Mouse (Mus musculus): Measurements from ENCODE around the gene Foxi3. TPM values are rescaled to one million over a fixed set of nuclear protein-coding genes. Genes with fewer than 3 reads are reported as not detected.
A peak's percentile ranks its signal among the peaks of the same experiment; 100 is the strongest.

The Foxi3 gene
- polyA plus RNA-seq (2015; fragmentation: Nextera tagmentation; extraction: Ambion mirVana) = not detected in 2 replicates

DNA sequence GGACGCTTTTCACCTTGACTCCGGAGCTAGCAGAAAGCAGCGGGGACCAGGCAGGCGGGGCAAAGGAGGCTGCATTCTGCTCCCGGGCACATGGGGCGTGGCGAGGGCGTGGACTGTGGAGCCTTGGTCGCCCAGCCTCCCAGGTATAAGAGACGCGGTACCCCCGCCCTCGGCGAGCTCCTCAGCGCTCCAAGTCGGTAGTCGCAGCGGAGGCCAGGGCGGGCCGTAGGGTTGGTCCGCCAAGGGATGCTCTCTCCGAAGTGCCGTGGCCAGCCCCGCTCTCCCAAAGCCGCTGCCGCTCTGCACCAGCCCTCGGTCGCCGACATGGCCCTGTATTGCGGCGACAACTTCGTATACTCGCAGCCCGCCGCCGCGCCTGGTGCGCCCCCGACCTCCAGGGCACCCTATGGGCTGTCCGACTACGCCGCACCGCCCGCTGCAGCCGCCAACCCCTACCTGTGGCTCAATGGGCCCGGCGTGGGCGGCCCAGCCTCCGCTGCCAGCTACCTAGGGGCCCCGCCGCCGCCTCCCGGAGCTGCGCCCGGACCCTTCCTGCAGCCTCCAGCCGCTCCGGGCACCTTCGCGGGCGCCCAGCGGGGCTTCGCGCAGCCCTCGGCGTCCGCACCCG, at the start of gene Foxi3:
Gene Foxi3 (plus strand): TSS at position 247 of the 628 bp plus-strand sequence.
- Histone ChIP-seq H3K36me3 (no peaks in the 10 kb centered on the region), H3K9ac (peak within 1 kb of the TSS; percentile 23), H3K27ac (replicated peaks) (no peak within 1 kb of the TSS), H3K4me2 (peak within 1 kb of the TSS; percentile 80), H3K9me3 (no peaks in the 10 kb centered on the region), H3K27me3 (peaks cover 66% of the 10 kb centered on the region), H3K4me3 (peak within 1 kb of the TSS; percentile 40), H3K4me1 (replicated peaks) (peaks cover 13% of the 10 kb centered on the region)
- under 1% methylated on average over 55 of the region's 67 CpGs for WGBS
- ATAC-seq (ENCODE audit: low FRiP score, low read depth) = peak; percentile 71

DNA sequence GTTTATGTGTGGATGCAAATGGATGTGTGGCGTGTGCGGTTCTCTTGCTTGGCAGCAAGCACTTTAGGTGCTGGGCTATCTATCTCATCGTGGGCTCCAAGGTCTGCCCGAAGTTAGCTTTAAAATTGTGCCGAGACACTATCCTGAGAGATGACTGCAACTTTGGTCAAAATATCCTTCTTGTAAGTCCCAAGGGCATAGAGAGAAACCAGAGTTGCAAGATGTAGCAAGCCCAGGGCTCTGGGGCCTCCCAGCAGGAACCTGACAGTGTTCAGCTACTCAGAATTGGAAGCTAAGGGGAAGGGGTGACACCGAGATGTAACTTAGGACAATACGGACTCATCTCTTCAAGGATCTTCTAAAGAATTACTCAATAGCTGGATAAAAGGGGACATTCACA, 46.8 kb upstream of the Foxi3 start:
- H3K9ac ChIP-seq = no peak overlapping the region
- no peak for ATAC-seq (ENCODE audit: low FRiP score, low read depth)
- no peak overlapping the region for H3K4me3 ChIP-seq
- H3K27ac ChIP-seq (replicated peaks) = no peak overlapping the region
- H3K4me2 ChIP-seq = no peak overlapping the region
- WGBS = 88% methylated on average over 7 of the region's 7 CpGs
- no peaks in the 10 kb centered on the region for H3K27me3 ChIP-seq
- no peaks in the 10 kb centered on the region for H3K4me1 ChIP-seq (replicated peaks)
- H3K9me3 ChIP-seq = no peaks in the 10 kb centered on the region
- H3K36me3 ChIP-seq = peaks cover 13% of the 10 kb centered on the region

DNA sequence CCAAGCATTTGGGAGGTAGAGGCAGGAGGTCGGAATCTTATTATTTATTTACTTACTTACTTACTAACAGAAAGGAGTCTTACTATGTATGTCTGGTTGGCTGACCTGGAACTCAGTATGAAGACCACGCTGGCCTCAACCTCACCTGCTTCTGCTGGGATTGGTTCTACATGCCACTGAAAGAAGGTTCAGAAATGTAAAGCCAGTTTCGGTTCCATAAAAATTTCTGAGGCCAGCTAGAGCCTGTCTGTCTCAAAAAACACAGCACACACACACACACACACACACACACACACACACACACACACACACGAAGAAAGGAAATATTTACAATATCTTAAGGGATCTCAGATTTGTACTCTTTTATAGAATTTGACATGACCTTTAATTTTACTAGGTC, 46.0 kb upstream of the Foxi3 start:
- Histone ChIP-seq H3K9ac (no peak overlapping the region), H3K4me1 (replicated peaks) (no peaks in the 10 kb centered on the region)
- no peak for ATAC-seq (ENCODE audit: low FRiP score, low read depth)

DNA sequence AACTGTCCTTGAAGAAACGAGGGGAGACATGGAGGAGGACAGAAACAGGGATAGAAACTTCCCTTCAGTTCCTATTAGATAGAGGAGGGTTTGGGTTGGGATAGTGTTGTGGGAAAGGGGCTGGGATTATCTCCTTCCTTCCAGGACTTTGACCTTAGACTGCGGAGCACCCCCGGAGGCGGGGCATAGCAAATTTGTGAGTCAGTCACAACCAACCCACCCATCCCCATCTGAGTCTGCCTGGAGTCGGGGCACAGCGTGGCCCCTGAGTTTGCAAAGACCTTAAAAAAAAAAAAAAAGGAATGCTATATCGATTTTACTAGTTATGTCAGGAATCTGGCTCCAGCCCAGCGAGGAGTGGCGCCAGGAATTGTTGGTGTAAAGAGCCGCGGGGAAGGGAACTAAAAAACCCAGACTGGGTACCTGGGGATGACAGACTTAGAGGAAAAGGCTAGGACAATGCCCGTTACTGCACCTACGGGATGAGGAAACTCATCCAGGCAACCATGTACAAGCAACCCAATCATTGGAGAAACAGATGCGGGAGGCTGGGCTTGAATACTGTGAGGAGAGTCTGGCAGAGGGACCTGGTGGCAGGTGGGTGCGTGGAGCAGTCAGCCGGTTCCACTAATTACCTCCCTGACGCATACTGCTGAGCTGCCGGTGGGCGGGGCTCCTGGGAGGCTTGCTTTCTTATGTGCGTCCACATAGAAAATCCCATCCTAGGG, 44.5 kb upstream of the Foxi3 start:
- no peaks in the 10 kb centered on the region for H3K27me3 ChIP-seq
- peak overlapping the region; percentile 16 for H3K4me3 ChIP-seq
- 17% methylated on average over 20 of the region's 20 CpGs for WGBS
- no peak overlapping the region for H3K9ac ChIP-seq
- no peaks in the 10 kb centered on the region for H3K4me1 ChIP-seq (replicated peaks)
- no peaks in the 10 kb centered on the region for H3K9me3 ChIP-seq
- peak overlapping the region; percentile 50 for H3K4me2 ChIP-seq
- no peak overlapping the region for H3K27ac ChIP-seq (replicated peaks)
- H3K36me3 ChIP-seq = no peaks in the 10 kb centered on the region
- peak; percentile 70 for ATAC-seq (ENCODE audit: low FRiP score, low read depth)

More for the DNA sequence above, 46.0 kb upstream of the Foxi3 start:
- peaks cover 9% of the 10 kb centered on the region for H3K36me3 ChIP-seq
- no peak overlapping the region for H3K4me2 ChIP-seq
- H3K27me3 ChIP-seq = no peaks in the 10 kb centered on the region
- H3K4me3 ChIP-seq = no peak overlapping the region
- H3K27ac ChIP-seq (replicated peaks) = no peak overlapping the region
- H3K9me3 ChIP-seq = no peaks in the 10 kb centered on the region
- 79% methylated on average over 4 of the region's 4 CpGs for WGBS

DNA sequence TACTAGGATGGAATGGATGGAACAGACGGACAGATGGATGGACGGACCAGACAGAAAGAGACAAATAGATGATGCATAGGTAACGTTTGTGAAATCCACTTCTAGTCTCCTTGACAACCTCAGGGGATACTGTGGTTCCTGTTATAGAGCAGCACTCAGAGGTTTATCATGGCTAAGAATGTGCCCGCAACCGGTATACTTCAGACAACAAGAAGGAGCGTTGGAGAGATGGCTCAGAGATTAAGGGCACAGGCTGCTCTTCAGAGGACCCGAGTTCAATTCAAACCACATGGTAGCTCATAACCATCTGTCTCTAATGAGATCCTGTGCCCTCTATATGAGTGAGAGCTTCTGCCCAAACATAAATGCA, 44.0 kb upstream of the Foxi3 start:
- Histone ChIP-seq H3K9ac (no peak overlapping the region), H3K9me3 (no peaks in the 10 kb centered on the region), H3K36me3 (no peaks in the 10 kb centered on the region), H3K4me1 (replicated peaks) (no peaks in the 10 kb centered on the region), H3K27ac (replicated peaks) (no peak overlapping the region), H3K27me3 (no peaks in the 10 kb centered on the region), H3K4me2 (peak overlapping the region; percentile 50), H3K4me3 (peak overlapping the region; percentile 16; the same call in 1 of the 2 replicates)
- 66% methylated on average over 7 of the region's 7 CpGs for WGBS
- no peak; the same call in 1 of the 2 replicates for ATAC-seq (ENCODE audit: low FRiP score, low read depth)

DNA sequence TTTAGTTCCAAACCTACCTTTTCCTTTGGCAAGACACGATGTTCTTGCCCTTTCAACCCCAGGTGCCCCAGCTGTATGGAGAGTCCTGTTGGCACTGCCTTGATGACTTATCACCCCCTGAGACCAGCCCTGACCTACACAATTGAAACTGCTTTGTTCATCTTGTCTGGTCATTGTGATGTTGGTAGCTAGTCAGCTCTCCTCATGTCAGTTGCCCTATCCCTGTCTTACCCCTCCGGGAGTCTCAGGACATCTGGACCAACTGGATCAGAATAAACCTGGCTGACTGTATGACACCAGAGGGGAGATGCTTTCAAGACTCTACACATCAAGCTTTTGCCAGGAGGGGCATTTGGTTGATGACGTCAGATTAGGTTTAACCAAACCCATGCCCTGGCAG, 37.5 kb upstream of the Foxi3 start, which contains the start of gene Tex37:
Gene Tex37 (minus strand): TSS at position 101 of the 400 bp plus-strand sequence.
- ATAC-seq (ENCODE audit: low FRiP score, low read depth) = no peak
- Histone ChIP-seq H3K4me1 (replicated peaks) (peaks cover 9% of the 10 kb centered on the region), H3K27ac (replicated peaks) (no peak within 1 kb of the TSS), H3K9ac (no peak within 1 kb of the TSS), H3K9me3 (no peaks in the 10 kb centered on the region), H3K4me2 (no peak within 1 kb of the TSS), H3K4me3 (no peak within 1 kb of the TSS), H3K36me3 (no peaks in the 10 kb centered on the region), H3K27me3 (no peaks in the 10 kb centered on the region)
- WGBS = 84% methylated on average over 3 of the region's 3 CpGs

DNA sequence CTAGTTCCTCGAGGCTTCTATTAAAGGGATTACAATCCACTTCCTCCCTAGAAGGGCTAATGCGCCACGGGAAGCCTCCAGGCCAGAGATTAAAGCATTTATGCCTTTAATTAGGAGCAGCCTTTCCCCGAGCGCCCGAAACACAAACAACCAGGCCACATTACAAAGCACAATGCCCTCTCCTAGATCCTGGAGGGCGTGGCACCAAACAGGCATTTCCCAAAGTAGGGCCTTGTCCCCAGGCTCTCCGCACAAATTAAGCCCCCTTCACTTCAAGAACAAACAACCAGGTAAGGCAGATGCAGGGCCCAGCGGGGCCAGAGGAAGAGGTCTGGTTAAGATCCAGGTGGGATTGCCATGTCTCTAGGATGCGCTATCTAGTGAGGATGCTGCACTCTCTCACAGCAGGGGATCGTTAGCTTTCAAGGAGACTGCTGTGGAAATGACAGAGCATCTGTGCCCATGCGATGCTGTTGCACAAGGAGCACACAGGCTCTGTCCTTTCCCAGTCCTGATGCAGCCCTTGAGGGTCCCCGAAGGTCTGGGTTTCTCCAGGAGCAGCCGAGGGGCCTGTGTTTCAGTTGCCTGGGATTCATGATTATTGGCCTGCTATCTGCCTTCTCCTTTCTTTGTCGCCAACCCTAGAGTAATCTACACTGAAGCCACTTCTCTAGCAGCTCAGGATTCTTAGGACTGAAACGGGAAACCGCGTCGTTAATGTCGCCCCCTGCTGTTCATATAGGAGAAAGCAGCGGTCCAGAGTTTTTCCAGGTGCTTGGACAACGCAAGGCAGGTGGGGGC, 34.9 kb upstream of the Foxi3 start:
- H3K4me2 ChIP-seq = peak overlapping the region; percentile 54
- H3K4me3 ChIP-seq = peak overlapping the region; percentile 26
- no peaks in the 10 kb centered on the region for H3K36me3 ChIP-seq
- peak; percentile 87 for ATAC-seq (ENCODE audit: low FRiP score, low read depth)
- H3K27me3 ChIP-seq = no peaks in the 10 kb centered on the region
- H3K9me3 ChIP-seq = no peaks in the 10 kb centered on the region
- peak overlapping the region; percentile 77 for H3K27ac ChIP-seq (replicated peaks)
- H3K9ac ChIP-seq = peak overlapping the region; percentile 50
- peaks cover 9% of the 10 kb centered on the region for H3K4me1 ChIP-seq (replicated peaks)
- 6% methylated on average over 22 of the region's 22 CpGs for WGBS

DNA sequence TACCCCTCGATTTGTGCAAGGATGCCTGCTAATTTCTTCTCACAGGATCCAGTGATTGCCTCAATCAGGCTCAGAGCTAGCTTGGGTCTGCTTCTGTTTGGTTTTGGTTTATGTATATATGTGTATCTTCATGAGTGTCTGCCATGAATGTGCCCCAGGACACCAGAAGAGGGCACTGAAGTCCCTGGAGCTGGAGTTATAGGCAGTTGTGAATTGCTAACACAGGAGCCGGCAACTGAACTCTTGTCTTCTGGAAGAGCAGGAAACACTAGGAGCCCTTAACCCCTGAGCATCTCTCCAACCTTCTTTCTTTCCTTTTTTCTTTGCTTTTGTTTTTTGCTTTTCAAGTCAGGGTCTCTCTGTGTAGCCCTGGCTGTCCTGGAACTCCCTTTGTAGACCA, 24.5 kb upstream of the Foxi3 start:
- Histone ChIP-seq H3K27ac (replicated peaks) (no peak overlapping the region), H3K27me3 (no peaks in the 10 kb centered on the region), H3K9ac (no peak overlapping the region), H3K36me3 (no peaks in the 10 kb centered on the region), H3K9me3 (no peaks in the 10 kb centered on the region), H3K4me2 (no peak overlapping the region), H3K4me3 (no peak overlapping the region), H3K4me1 (replicated peaks) (no peaks in the 10 kb centered on the region)
- 93% methylated on average over 2 of the region's 2 CpGs for WGBS
- ATAC-seq (ENCODE audit: low FRiP score, low read depth) = no peak

DNA sequence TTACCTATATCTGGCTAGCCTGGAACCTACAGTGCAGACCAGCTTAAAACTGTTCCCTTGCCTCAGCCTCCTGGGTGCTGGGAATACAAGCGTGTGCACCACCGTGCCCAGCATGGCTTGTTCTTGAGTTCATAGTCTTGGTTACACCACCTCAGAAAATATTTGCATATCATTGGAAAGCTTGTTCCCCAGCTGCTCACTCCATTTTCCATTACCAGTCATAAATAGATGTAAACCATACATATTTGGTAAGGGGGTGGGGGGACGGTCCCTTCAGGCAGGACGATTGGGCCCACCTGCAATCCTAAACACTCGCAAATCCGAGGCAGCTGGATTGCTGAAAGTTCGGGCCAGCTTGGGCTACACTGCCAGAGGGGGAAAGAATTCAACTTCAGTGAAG, 3.1 kb upstream of the Foxi3 start:
- peaks cover 45% of the 10 kb centered on the region for H3K27me3 ChIP-seq
- H3K4me2 ChIP-seq = no peak overlapping the region
- H3K27ac ChIP-seq (replicated peaks) = no peak overlapping the region
- H3K4me1 ChIP-seq (replicated peaks) = peaks cover 13% of the 10 kb centered on the region
- H3K4me3 ChIP-seq = no peak overlapping the region
- ATAC-seq (ENCODE audit: low FRiP score, low read depth) = no peak
- no peaks in the 10 kb centered on the region for H3K36me3 ChIP-seq
- H3K9ac ChIP-seq = no peak overlapping the region
- 78% methylated on average over 7 of the region's 7 CpGs for WGBS
- no peaks in the 10 kb centered on the region for H3K9me3 ChIP-seq

DNA sequence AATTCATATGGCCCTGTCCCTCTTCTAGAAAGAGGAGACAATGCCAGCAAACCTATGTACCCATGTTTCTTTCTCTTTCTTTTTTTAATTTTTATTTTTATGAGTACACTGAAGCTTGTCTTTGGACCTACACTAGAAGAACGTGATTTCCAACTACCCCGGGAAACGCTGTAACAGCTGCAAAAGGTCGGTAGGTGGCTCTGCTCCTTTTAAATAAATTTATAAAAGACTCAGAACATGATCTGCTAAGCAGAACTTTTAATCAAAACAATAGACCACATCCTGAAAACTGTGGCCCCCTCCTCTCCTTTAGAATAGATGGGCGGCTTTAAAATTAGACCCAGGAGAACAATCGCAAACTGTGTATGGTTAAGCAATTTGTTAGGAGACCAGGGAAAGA, 2.3 kb upstream of the Foxi3 start:
- Histone ChIP-seq H3K9ac (no peak overlapping the region), H3K4me3 (no peak overlapping the region), H3K27ac (replicated peaks) (no peak overlapping the region), H3K36me3 (no peaks in the 10 kb centered on the region), H3K9me3 (no peaks in the 10 kb centered on the region), H3K4me2 (no peak overlapping the region), H3K27me3 (peaks cover 52% of the 10 kb centered on the region), H3K4me1 (replicated peaks) (peaks cover 13% of the 10 kb centered on the region)
- ATAC-seq (ENCODE audit: low FRiP score, low read depth) = no peak
- 13% methylated on average over 6 of the region's 6 CpGs for WGBS

DNA sequence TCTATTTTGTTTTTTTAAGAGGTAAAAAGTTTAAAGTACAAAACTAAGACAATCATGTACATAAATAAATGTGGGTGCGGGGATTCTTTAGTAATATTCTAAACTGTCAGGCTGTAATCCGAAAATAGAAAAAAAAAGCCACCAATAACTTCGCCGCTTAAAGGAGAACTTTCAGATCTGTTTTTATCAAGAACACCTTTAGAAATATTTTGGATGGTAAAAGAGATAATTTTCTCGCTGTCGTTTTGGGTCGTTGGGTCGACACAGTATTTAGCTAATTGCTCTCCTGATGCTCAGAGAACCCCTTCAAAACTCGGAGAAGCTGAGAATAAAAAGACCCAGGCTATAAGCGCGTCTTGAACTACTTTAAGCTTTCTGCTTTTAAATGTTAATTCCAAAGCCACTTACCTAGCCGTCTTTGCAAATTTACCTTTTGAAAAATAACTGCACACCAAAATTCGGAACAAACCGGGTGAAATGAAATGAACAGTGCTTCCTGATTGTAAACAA, 985 bp upstream of the Foxi3 start:
- peaks cover 60% of the 10 kb centered on the region for H3K27me3 ChIP-seq
- ATAC-seq (ENCODE audit: low FRiP score, low read depth) = no peak
- no peak overlapping the region for H3K9ac ChIP-seq
- 3% methylated on average over 14 of the region's 14 CpGs for WGBS
- no peaks in the 10 kb centered on the region for H3K36me3 ChIP-seq
- H3K27ac ChIP-seq (replicated peaks) = no peak overlapping the region
- no peak overlapping the region for H3K4me3 ChIP-seq
- H3K4me2 ChIP-seq = no peak overlapping the region
- H3K4me1 ChIP-seq (replicated peaks) = peaks cover 13% of the 10 kb centered on the region
- H3K9me3 ChIP-seq = no peaks in the 10 kb centered on the region

DNA sequence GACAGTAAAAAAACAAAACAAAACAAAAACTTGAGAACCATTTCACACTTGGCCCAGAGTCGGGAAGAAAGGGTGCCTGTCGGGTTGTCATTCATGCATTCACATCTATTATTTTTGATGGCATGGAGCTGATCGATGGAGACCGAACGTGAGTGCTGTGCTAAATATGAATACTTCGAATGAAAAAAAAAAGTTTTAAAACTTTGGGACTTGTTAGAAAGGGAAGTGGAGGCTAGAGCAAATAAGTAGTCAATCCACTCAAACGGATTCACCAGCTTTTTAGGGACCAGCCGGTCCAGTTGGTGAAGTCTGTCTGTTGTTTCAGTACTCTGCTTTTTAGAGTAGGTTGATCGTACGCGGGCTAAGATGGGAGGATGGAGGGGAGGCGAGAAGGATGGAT, 490 bp upstream of the Foxi3 start:
- 1% methylated on average over 12 of the region's 12 CpGs for WGBS
- H3K27ac ChIP-seq (replicated peaks) = no peak overlapping the region
- ATAC-seq (ENCODE audit: low FRiP score, low read depth) = no peak
- 0 out of 2 replicates have a peak overlapping the region, but pooled peaks have one; percentile 23 for H3K9ac ChIP-seq
- H3K36me3 ChIP-seq = no peaks in the 10 kb centered on the region
- H3K4me1 ChIP-seq (replicated peaks) = peaks cover 13% of the 10 kb centered on the region
- H3K4me3 ChIP-seq = peak overlapping the region; percentile 40
- H3K27me3 ChIP-seq = peaks cover 65% of the 10 kb centered on the region
- peak overlapping the region; percentile 80 for H3K4me2 ChIP-seq
- no peaks in the 10 kb centered on the region for H3K9me3 ChIP-seq
